Mouse (Mus musculus) embryonic facial prominence, embryonic 11.5 days (tissue): ENCODE results near the gene Pramef12. TPM values are rescaled to one million over a fixed set of nuclear protein-coding genes. Genes with fewer than 3 reads are reported as not detected.

Source experiments
- ATAC-seq: fragments of 200-750 bp; cut with Nextera tagmentation; replicated peaks from 2 replicates; pipeline ENCODE4 v1.8.0; 2017; ENCODE audit warnings: low read depth; ENCODE audit not compliant: insufficient number of reproducible peaks, low FRiP score, low TSS enrichment
- DNase-seq: peaks from one replicate; pipeline ENCODE4 v3.0.0-alpha.2; 2015; ENCODE audit warnings: low spot score
- H3K27ac ChIP-seq: fragments of 300-500 bp; sonication (generic); replicated peaks from 2 replicates; pipeline ENCODE4 v1.5.1; 2014; ENCODE audit warnings: mild to moderate bottlenecking, low read depth, low read length, control low read depth
- H3K27me3 ChIP-seq: fragments of 300-500 bp; sonication (generic); 2 replicates; pipeline ENCODE4 v1.6.1; 2014; ENCODE audit warnings: mild to moderate bottlenecking, low read length, moderate library complexity, mixed read lengths; ENCODE audit not compliant: control insufficient read depth, insufficient read depth
- H3K36me3 ChIP-seq: fragments of 300-500 bp; sonication (generic); replicated peaks from 2 replicates; pipeline ENCODE4 v1.6.1; 2014; ENCODE audit warnings: low read depth, mild to moderate bottlenecking, low read length, moderate library complexity, mixed read lengths; ENCODE audit not compliant: control insufficient read depth, insufficient read depth
- H3K4me1 ChIP-seq: fragments of 300-500 bp; sonication (generic); 2 replicates; pipeline ENCODE4 v1.6.1; 2014; ENCODE audit warnings: low read length, mixed read lengths; ENCODE audit not compliant: control insufficient read depth, insufficient read depth
- H3K4me2 ChIP-seq: fragments of 300-500 bp; sonication (generic); 2 replicates; pipeline ENCODE4 v1.6.1; 2014; ENCODE audit warnings: low read depth, mild to moderate bottlenecking, control low read depth, low read length, moderate library complexity
- H3K4me3 ChIP-seq: fragments of 300-500 bp; sonication (generic); 2 replicates; pipeline ENCODE4 v1.5.1; 2014; ENCODE audit warnings: low read depth, low read length, control low read depth
- H3K9ac ChIP-seq: fragments of 300-500 bp; sonication (generic); replicated peaks from 2 replicates; pipeline ENCODE4 v1.6.1; 2014; ENCODE audit warnings: mild to moderate bottlenecking, control low read depth, low read length
- H3K9me3 ChIP-seq: fragments of 300-500 bp; sonication (generic); replicated peaks from 2 replicates; pipeline ENCODE4 v1.6.1; 2016; ENCODE audit warnings: mild to moderate bottlenecking, low read length, inconsistent platforms, mixed read lengths; ENCODE audit not compliant: control insufficient read depth
- WGBS: fragments of 180-500 bp; shearing (Covaris S2); extraction: QIAGEN DNeasy Blood & Tissue Kit; methylation state at CpG from one replicate; pipeline ENCODE4 v1.1.7; 2014; 5-methylcytosine and 5-hydroxymethylcytosine counted together
- polyA plus RNA-seq: library from polyadenylated mRNA; unstranded; fragments of >200 nt; fragmentation: Nextera tagmentation; extraction: Ambion mirVana; gene quantifications from 2 replicates; pipeline ENCODE4 v1.2.1, GENCODE M21; 2014

Gene Pramef12
- polyA plus RNA-seq, 1 experiment from 2014 or later, result not detected

DNA sequence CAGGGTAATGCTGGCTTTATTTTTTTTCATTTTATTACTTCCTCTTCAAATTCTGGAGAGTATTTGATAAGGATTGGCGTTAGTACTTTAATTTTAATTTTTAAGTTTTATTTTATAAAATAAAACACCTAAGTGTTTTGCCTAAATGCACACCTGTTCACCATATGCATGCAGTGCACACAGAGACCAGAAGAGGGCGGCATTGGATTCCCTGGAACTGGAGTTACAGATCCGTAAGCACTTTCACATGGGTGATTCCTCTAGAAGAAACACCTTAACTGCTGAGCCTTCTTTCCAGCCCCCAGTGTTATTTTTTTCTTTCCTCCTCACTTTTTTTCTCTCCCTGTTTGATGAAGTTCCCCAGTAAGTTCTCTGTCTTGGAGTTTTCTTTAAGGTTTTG, 20.6 kb upstream of the Pramef12 start:
- H3K27ac ChIP-seq, result no peak overlapping the region
- ATAC-seq, result no peak
- peak; percentile 5 for DNase-seq
- no peak overlapping the region for H3K4me3 ChIP-seq
- H3K4me2 ChIP-seq, result no peak overlapping the region
- 16% methylated on average over 3 of the region's 3 CpGs for WGBS
- H3K36me3 ChIP-seq, result no peaks in the 10 kb centered on the region
- no peaks in the 10 kb centered on the region for H3K4me1 ChIP-seq
- no peaks in the 10 kb centered on the region for H3K9me3 ChIP-seq
- no peaks in the 10 kb centered on the region for H3K27me3 ChIP-seq
- no peak overlapping the region for H3K9ac ChIP-seq

DNA sequence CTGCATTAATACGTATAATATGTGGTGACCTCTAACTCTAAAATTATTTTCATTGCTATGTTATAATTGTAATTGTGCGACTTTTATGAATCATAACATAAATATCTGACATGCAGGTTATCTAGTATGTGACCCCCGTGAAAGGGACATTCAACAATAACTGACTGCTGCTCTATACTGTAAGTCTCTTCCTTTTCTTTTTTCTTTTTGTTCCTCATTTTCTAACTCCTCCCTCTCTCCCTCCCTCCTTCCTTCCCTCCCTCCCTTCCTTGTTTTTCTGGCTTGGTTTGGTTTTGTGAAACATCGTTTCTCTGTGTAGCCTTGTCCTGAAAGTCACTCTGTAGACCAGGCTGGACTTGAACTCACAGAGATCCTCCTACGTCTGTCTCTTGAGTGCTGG, 16.3 kb upstream of the Pramef12 start:
- H3K27ac ChIP-seq, result no peak overlapping the region
- no peak overlapping the region for H3K9ac ChIP-seq
- H3K36me3 ChIP-seq, result no peaks in the 10 kb centered on the region
- no peaks in the 10 kb centered on the region for H3K4me1 ChIP-seq
- WGBS, result 81% methylated on average over 5 of the region's 5 CpGs
- ATAC-seq, result no peak
- H3K9me3 ChIP-seq, result no peaks in the 10 kb centered on the region
- H3K4me2 ChIP-seq, result no peak overlapping the region
- no peak for DNase-seq
- H3K4me3 ChIP-seq, result no peak overlapping the region
- no peaks in the 10 kb centered on the region for H3K27me3 ChIP-seq

DNA sequence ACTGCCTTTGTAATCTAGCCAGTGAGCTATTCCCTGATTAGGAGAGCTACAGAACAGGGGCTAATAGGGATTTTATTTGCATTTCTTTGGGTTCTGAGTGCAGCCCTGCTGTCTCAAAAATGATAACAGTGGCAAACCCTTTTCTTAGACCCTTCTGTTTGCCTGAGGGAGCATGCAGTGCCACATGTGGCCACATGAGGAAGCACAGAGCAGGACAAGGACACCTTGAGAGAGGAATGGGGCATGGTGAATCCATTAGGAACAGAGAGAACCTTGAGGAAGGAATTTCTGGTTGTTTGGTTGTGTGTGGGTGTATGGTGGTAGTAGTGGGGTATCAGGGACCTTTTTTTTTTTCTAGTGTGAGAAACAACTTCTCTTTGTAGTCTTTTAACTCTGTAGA, 12.4 kb upstream of the Pramef12 start:
- Histone ChIP-seq H3K4me2 (no peak overlapping the region), H3K27me3 (no peaks in the 10 kb centered on the region), H3K9me3 (no peaks in the 10 kb centered on the region), H3K9ac (no peak overlapping the region), H3K27ac (no peak overlapping the region), H3K36me3 (no peaks in the 10 kb centered on the region), H3K4me1 (no peaks in the 10 kb centered on the region), H3K4me3 (no peak overlapping the region)
- DNase-seq (no peak), ATAC-seq (no peak)

DNA sequence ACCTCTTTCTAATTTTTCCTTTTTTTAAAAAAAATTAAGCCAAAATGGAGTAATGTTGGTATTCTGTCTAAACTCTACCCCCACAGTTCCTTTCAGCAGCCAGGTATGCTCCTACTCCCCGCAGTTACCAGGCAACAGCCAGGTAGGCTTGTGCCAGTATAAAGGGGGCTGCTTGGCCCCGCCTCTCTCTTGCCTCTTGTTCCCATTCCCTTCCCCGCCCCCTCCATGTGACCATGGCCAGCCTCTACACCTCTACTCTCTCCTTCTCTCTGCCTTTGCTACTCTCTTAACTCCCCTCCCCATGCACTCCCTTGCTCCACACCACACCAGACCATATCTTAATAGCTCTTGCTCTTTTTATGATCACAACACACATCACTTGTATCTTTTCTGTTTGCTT, 2.0 kb downstream of the Pramef12 start:
- H3K9me3 ChIP-seq, result no peaks in the 10 kb centered on the region
- H3K27me3 ChIP-seq, result no peaks in the 10 kb centered on the region
- no peaks in the 10 kb centered on the region for H3K36me3 ChIP-seq
- DNase-seq, result no peak
- no peaks in the 10 kb centered on the region for H3K4me1 ChIP-seq
- 67% methylated on average over 3 of the region's 3 CpGs for WGBS
- no peak overlapping the region for H3K4me2 ChIP-seq
- H3K4me3 ChIP-seq, result no peak overlapping the region
- H3K27ac ChIP-seq, result no peak overlapping the region
- ATAC-seq, result no peak
- no peak overlapping the region for H3K9ac ChIP-seq

DNA sequence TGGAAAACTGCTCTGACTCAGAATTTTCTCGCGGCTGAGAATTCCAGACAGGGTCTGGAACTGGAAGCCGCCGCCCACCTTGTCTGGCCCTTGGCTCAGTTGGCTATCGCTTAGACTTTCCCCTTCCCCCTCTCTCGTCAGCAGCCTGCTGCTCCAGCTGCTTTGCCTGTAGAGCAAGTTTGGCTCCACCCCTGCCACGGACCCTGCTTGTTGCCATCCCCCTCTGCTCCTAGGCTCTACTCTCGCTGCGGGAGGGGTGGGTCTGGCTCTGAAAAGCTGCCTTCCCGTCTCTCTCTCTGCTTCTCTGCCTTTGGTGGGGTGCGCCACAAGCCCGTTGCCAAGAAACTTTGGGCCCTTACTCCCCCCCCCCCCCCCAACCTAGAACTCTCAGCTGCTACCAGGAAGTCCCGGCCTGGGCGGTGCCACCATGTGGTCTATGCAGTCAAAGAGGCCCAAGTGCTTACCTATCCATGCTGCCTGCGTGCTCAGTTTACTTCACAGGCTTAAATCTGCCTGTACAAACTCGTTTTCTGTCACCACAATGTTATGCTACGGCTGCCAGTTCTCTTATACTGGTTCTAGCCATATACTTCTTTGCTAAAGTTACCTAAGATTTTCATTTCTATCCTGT, 3.7 kb downstream of the Pramef12 start:
- Histone ChIP-seq H3K4me1 (no peaks in the 10 kb centered on the region), H3K27ac (no peak overlapping the region), H3K27me3 (no peaks in the 10 kb centered on the region), H3K4me2 (peak overlapping the region; percentile 43), H3K4me3 (peak overlapping the region; percentile 27; the same call in 1 of the 2 replicates), H3K9ac (peak overlapping the region; percentile 15; the same call in 1 of the 2 replicates), H3K9me3 (no peaks in the 10 kb centered on the region), H3K36me3 (no peaks in the 10 kb centered on the region)
- DNase-seq (peak; percentile 66), ATAC-seq (peak; percentile 85)
- WGBS, result 5% methylated on average over 17 of the region's 17 CpGs

DNA sequence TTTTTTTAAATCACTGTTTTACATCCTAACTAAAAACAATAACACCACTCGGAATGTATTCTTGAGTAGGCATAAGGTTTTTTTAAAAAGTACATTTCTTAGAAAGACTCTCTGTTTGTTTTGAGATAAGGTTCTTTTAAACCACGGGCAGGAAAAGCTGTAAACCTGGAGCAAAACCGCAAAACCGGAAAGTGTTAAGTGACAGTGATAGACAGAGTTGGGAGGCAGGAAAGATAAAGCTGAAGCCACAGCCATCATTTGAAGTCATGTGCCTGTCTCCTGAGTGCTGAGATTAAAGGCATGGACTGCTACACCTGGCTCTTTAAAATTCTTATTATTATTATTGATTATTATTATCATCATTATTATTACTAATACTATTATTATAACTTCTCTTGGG, 5.6 kb downstream of the Pramef12 start:
- 75% methylated on average over 4 of the region's 4 CpGs for WGBS

DNA sequence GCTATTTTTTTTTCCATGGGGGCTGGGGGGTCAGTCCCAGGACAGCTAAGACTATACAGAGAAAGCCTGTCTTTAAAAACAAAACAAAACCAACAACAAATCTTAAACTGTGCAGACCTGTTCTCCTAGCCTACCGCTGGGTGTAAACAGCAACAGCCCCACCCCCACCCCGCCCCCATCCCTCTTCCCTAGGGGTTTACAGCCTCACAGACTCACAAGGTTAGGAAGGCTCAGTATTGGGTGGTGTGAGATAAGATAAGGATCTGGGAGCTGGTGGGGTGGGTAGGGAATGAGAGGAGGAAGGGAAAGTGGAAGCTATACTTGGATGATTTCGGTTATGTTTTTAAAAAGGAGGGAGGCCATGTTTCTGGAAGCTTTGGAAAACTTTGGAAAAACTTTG, 11.9 kb downstream of the Pramef12 start:
- ATAC-seq, result no peak
- 44% methylated on average over 3 of the region's 3 CpGs for WGBS
- H3K27me3 ChIP-seq, result no peaks in the 10 kb centered on the region

More for the DNA sequence above, 5.6 kb downstream of the Pramef12 start:
- DNase-seq (no peak), ATAC-seq (no peak)
- H3K27me3 ChIP-seq, result no peaks in the 10 kb centered on the region
- H3K9me3 ChIP-seq, result no peaks in the 10 kb centered on the region
- H3K9ac ChIP-seq, result no peak overlapping the region
- H3K4me2 ChIP-seq, result no peak overlapping the region
- no peaks in the 10 kb centered on the region for H3K36me3 ChIP-seq
- no peaks in the 10 kb centered on the region for H3K4me1 ChIP-seq
- H3K27ac ChIP-seq, result no peak overlapping the region
- H3K4me3 ChIP-seq, result no peak overlapping the region

DNA sequence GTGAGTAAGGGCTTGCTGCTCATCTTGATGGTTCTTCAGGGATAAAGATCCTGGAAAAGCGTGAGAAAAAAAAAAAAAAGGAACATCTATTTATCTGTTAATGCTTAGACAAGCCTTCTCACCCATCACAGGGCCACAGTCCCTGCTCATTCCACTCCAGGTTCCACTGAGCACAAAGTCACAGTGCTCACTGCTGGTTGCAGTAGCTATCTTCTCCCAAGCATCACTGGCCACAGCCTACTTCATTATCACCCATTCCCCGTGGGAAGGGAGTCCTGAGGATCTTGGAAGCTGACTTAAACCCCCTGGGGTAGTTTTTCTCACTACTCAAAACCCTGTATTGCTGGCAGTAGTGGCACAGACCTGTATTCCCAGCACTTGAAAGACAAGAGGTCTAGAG, 30.4 kb downstream of the Pramef12 start, which contains the start of gene Pramef20:
Gene Pramef20, minus strand, starts transcription at position 23 of the 400 bp plus-strand sequence.
- no peak within 1 kb of the TSS for H3K4me3 ChIP-seq
- no peaks in the 10 kb centered on the region for H3K4me1 ChIP-seq
- H3K9me3 ChIP-seq, result no peaks in the 10 kb centered on the region
- H3K27me3 ChIP-seq, result no peaks in the 10 kb centered on the region
- 58% methylated on average over 2 of the region's 2 CpGs for WGBS
- ATAC-seq (no peak), DNase-seq (no peak)
- no peaks in the 10 kb centered on the region for H3K36me3 ChIP-seq
- no peak within 1 kb of the TSS for H3K9ac ChIP-seq
- H3K4me2 ChIP-seq, result no peak within 1 kb of the TSS
- no peak within 1 kb of the TSS for H3K27ac ChIP-seq

More for the DNA sequence above, 11.9 kb downstream of the Pramef12 start:
- no peaks in the 10 kb centered on the region for H3K4me1 ChIP-seq
- no peak overlapping the region for H3K4me2 ChIP-seq
- H3K9ac ChIP-seq, result no peak overlapping the region
- H3K9me3 ChIP-seq, result no peaks in the 10 kb centered on the region; the same call in 1 of the 2 replicates
- H3K27ac ChIP-seq, result no peak overlapping the region
- no peaks in the 10 kb centered on the region for H3K36me3 ChIP-seq
- no peak overlapping the region for H3K4me3 ChIP-seq
- DNase-seq, result no peak
